Mouse (Mus musculus) intestine, postnatal 0 days (tissue): Measurements from ENCODE around the gene Gzmm. TPM values are rescaled to one million over a fixed set of nuclear protein-coding genes. Genes with fewer than 3 reads are reported as not detected.

Experiments used
- ATAC-seq: fragments of 200-750 bp; cut with Nextera tagmentation; 2 replicates; pipeline ENCODE4 v1.8.0; 2017; ENCODE audit warnings: mild to moderate bottlenecking, moderate TSS enrichment, moderate library complexity
- H3K27ac ChIP-seq: fragments of 300-500 bp; sonication (generic); 2 replicates; pipeline ENCODE4 v1.5.1; 2014; ENCODE audit warnings: mild to moderate bottlenecking, low read depth, low read length, moderate library complexity
- H3K27me3 ChIP-seq: fragments of 300-500 bp; sonication (generic); replicated peaks from 2 replicates; pipeline ENCODE4 v1.6.1; 2014; ENCODE audit warnings: low read length, mixed read lengths; ENCODE audit not compliant: control insufficient read depth, insufficient read depth
- H3K36me3 ChIP-seq: fragments of 300-500 bp; sonication (generic); 2 replicates; pipeline ENCODE4 v1.6.1; 2014; ENCODE audit warnings: mild to moderate bottlenecking, moderate library complexity; ENCODE audit not compliant: control insufficient read depth, insufficient read depth
- H3K4me1 ChIP-seq: fragments of 300-500 bp; sonication (generic); replicated peaks from 2 replicates; pipeline ENCODE4 v1.6.1; 2014; ENCODE audit warnings: antibody characterized with exemption, low read length, mixed read lengths; ENCODE audit not compliant: control insufficient read depth, insufficient read depth
- H3K4me2 ChIP-seq: fragments of 300-500 bp; sonication (generic); replicated peaks from 2 replicates; pipeline ENCODE4 v1.6.1; 2014; ENCODE audit warnings: low read depth, mild to moderate bottlenecking, moderate library complexity
- H3K4me3 ChIP-seq: fragments of 300-500 bp; sonication (generic); 2 replicates; pipeline ENCODE4 v1.5.1; 2014; ENCODE audit warnings: low read depth, low read length
- H3K9ac ChIP-seq: fragments of 300-500 bp; sonication (generic); 2 replicates; pipeline ENCODE4 v1.6.1; 2014; ENCODE audit warnings: mild to moderate bottlenecking, low read depth, low read length
- H3K9me3 ChIP-seq: fragments of 300-500 bp; sonication (generic); 2 replicates; pipeline ENCODE4 v1.6.1; 2016; ENCODE audit warnings: mixed run types; ENCODE audit not compliant: control insufficient read depth
- CTCF ChIP-seq: sonication (generic); IDR thresholded peaks from 2 replicates; pipeline ENCODE4 v1.5.1; 2016; ENCODE audit warnings: low read depth, mild to moderate bottlenecking, control low read depth, antibody characterized with exemption, moderate library complexity
- WGBS: fragments of 180-500 bp; shearing (Covaris S2); extraction: QIAGEN DNeasy Blood & Tissue Kit; methylation state at CpG from one replicate; pipeline ENCODE4 v1.1.7; 2014; 5-methylcytosine and 5-hydroxymethylcytosine counted together
- polyA plus RNA-seq: library from polyadenylated mRNA; unstranded; fragments of >200 nt; fragmentation: Nextera tagmentation; extraction: Ambion mirVana; gene quantifications from 2 replicates; pipeline ENCODE4 v1.2.1, GENCODE M21; 2015

Gene Gzmm
- polyA plus RNA-seq, 1 experiment from 2014 or later = 0.26 TPM

DNA sequence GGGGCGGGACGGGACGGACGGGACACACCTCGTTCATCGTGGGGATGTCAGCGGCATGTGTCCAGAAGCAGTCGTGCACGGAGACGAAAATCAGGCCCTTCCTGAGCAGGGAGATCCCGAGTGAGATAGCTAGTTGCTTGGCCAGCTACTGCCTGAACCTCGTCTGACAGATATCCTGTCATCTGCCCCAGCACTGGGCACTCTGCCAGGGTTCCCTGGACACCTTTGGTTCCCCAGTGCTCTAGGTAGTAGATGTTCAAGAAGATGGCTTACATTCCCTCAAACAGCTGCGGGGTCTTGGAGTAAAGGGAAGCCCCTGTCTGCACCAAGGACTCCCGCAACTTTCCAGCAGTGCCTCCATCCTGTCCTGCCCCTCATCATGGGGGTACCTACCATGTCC is 47.9 kb downstream of the Gzmm start:
- Histone ChIP-seq H3K27ac (no peak overlapping the region), H3K4me2 (no peak overlapping the region), H3K36me3 (peaks cover 76% of the 10 kb centered on the region), H3K9ac (no peak overlapping the region), H3K9me3 (no peaks in the 10 kb centered on the region), H3K4me3 (no peak overlapping the region), H3K4me1 (no peaks in the 10 kb centered on the region), H3K27me3 (no peaks in the 10 kb centered on the region)
- no peak for ATAC-seq
- no peak for TF ChIP-seq CTCF
- WGBS = 88% methylated on average over 10 of the region's 14 CpGs

DNA sequence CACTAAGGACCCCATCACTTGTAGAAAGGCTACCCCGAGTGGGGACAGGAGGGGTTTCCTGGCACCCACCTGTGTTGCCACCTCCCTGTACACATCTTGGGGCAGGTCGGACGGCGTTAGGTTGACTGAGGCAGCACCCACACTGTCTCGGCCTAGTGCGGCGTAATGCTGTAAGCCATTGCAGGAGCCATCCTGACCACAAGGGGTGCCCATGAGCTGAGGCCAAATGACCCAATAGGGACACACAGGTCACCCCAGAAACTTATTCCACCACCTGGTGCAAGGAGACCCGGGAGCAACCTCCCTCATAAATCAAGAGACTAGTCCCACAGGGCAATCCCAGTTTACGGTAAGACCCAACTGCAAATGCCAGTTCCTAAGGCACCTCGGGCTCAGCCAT is 49.4 kb downstream of the Gzmm start:
- peak; percentile 69 for TF ChIP-seq CTCF

GRCm38 (mm10) chr10:79739234-79739633 is 50.4 kb downstream of the Gzmm start:
- Histone ChIP-seq H3K9me3 (no peaks in the 10 kb centered on the region), H3K9ac (no peak overlapping the region)

More for the DNA sequence above, 49.4 kb downstream of the Gzmm start:
- Histone ChIP-seq H3K4me3 (no peak overlapping the region), H3K9me3 (no peaks in the 10 kb centered on the region), H3K4me1 (no peaks in the 10 kb centered on the region), H3K27ac (no peak overlapping the region), H3K9ac (no peak overlapping the region), H3K36me3 (peaks cover 91% of the 10 kb centered on the region), H3K4me2 (no peak overlapping the region), H3K27me3 (no peaks in the 10 kb centered on the region)
- 91% methylated on average over 10 of the region's 10 CpGs for WGBS
- ATAC-seq = no peak

GRCm38 (mm10) chr10:79740863-79741262 is 52.0 kb downstream of the Gzmm start:
- H3K36me3 ChIP-seq = peaks cover 85% of the 10 kb centered on the region
- ATAC-seq = no peak
- no peaks in the 10 kb centered on the region for H3K9me3 ChIP-seq

More at GRCm38 (mm10) chr10:79739234-79739633, 50.4 kb downstream of the Gzmm start:
- no peak overlapping the region for H3K4me2 ChIP-seq
- H3K27me3 ChIP-seq = no peaks in the 10 kb centered on the region
- TF ChIP-seq CTCF = no peak
- no peaks in the 10 kb centered on the region for H3K4me1 ChIP-seq
- H3K27ac ChIP-seq = peak overlapping the region; percentile 1; the same call in 1 of the 2 replicates
- no peak overlapping the region for H3K4me3 ChIP-seq
- ATAC-seq = no peak
- 97% methylated on average over 28 of the region's 28 CpGs for WGBS
- peaks cover 97% of the 10 kb centered on the region for H3K36me3 ChIP-seq

GRCm38 (mm10) chr10:79743161-79743560 is 54.3 kb downstream of the Gzmm start:
- no peak overlapping the region for H3K9ac ChIP-seq
- no peak overlapping the region for H3K27ac ChIP-seq
- WGBS = 93% methylated on average over 11 of the region's 11 CpGs
- peaks cover 4% of the 10 kb centered on the region; the same call in 1 of the 2 replicates for H3K4me1 ChIP-seq
- no peaks in the 10 kb centered on the region for H3K27me3 ChIP-seq
- ATAC-seq = no peak
- H3K36me3 ChIP-seq = peaks cover 62% of the 10 kb centered on the region
- H3K9me3 ChIP-seq = no peaks in the 10 kb centered on the region
- TF ChIP-seq CTCF = no peak
- no peak overlapping the region for H3K4me3 ChIP-seq
- no peak overlapping the region for H3K4me2 ChIP-seq

More at GRCm38 (mm10) chr10:79740863-79741262, 52.0 kb downstream of the Gzmm start:
- Histone ChIP-seq H3K4me3 (no peak overlapping the region), H3K4me2 (no peak overlapping the region), H3K4me1 (peaks cover 4% of the 10 kb centered on the region; the same call in 1 of the 2 replicates), H3K27ac (0 out of 2 replicates have a peak overlapping the region, but pooled peaks have one; percentile 28), H3K9ac (no peak overlapping the region), H3K27me3 (no peaks in the 10 kb centered on the region)
- TF ChIP-seq CTCF = peak; percentile 31; the same call in 1 of the 2 replicates
- WGBS = 81% methylated on average over 11 of the region's 11 CpGs

DNA sequence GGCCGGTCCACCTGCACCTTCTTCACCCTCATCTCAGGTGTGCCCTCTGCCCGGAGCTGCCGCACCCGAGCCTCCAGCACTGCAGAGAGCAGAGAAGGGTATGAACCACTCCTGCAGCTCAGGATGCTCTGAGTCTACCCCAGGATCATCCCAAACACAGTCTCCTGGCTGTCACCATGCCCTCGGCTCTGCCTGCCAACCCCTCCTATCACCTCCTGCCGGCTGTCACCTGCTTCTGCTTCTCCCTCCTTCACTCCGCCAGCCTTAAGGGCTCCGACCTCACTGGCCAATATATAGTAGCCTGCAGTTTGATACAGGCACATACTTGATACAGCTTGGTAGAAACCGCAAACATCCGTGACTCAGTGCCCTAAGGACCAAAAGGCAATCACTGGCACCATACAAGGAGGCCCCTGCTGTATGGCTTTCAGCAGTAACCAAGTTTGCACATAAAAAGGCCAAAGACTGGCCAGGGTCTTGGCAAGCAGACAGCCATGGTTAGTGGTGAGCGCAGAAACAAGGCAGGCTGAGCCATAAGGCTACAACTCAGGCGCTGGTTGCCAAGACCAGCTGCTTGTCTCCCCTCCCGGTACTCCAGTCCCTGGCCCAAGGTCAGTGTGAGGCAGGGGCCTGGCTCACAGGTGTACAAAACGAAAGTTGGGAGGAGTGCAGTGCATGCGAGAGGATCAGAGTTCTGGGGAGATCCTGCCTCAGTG is 55.0 kb downstream of the Gzmm start:
- no peak overlapping the region for H3K9ac ChIP-seq
- H3K4me1 ChIP-seq = peaks cover 4% of the 10 kb centered on the region; the same call in 1 of the 2 replicates
- no peak overlapping the region for H3K27ac ChIP-seq
- ATAC-seq = no peak
- WGBS = 95% methylated on average over 15 of the region's 15 CpGs
- no peaks in the 10 kb centered on the region for H3K9me3 ChIP-seq
- H3K27me3 ChIP-seq = no peaks in the 10 kb centered on the region
- H3K4me2 ChIP-seq = no peak overlapping the region
- no peak overlapping the region for H3K4me3 ChIP-seq
- peaks cover 55% of the 10 kb centered on the region for H3K36me3 ChIP-seq
- TF ChIP-seq CTCF = no peak

Other genes starting within 250 kb of the Gzmm start
- not detected in 2 replicates for gene Vmn2r83, start 220.3 kb upstream of the Gzmm start, polyA plus RNA-seq
- gene Plpp2, start 155.2 kb upstream of the Gzmm start, polyA plus RNA-seq = 141 TPM in 2 replicates
- gene Mier2, start 133.8 kb upstream of the Gzmm start, polyA plus RNA-seq = 15.6 and 16.2 TPM in 2 replicates
- gene Theg, start 101.7 kb upstream of the Gzmm start, polyA plus RNA-seq = not detected in 2 replicates
- 0.05 TPM in 2 replicates for gene C2cd4c, start 75.0 kb upstream of the Gzmm start, polyA plus RNA-seq
- 1.9 and 2.2 TPM in 2 replicates for gene Shc2, start 51.1 kb upstream of the Gzmm start, polyA plus RNA-seq
- gene Odf3l2, start 43.3 kb upstream of the Gzmm start, polyA plus RNA-seq = not detected in 2 replicates
- 15.6 and 16.9 TPM in 2 replicates for gene Madcam1, start 24.5 kb upstream of the Gzmm start, polyA plus RNA-seq
- 47.6 and 48.5 TPM in 2 replicates for gene Tpgs1, start 19.7 kb upstream of the Gzmm start, polyA plus RNA-seq
- gene Cdc34, start 6.8 kb upstream of the Gzmm start, polyA plus RNA-seq = 88.0 and 89.6 TPM in 2 replicates
- 888 and 937 TPM in 2 replicates for gene Bsg, start 15.5 kb downstream of the Gzmm start, polyA plus RNA-seq
- gene Hcn2, start 27.6 kb downstream of the Gzmm start, polyA plus RNA-seq = 0.38 and 0.43 TPM in 2 replicates
- gene Polrmt, start 57.6 kb downstream of the Gzmm start, polyA plus RNA-seq = 18.7 and 20.1 TPM in 2 replicates
- 0.13 TPM in 1 of 2 replicates, not detected in the other for gene Fgf22, start 66.1 kb downstream of the Gzmm start, polyA plus RNA-seq
- gene Rnf126, start 77.9 kb downstream of the Gzmm start, polyA plus RNA-seq = 41.2 and 43.5 TPM in 2 replicates
- 7.3 and 8.9 TPM in 2 replicates for gene Fstl3, start 88.3 kb downstream of the Gzmm start, polyA plus RNA-seq
- gene Prss57, start 101.9 kb downstream of the Gzmm start, polyA plus RNA-seq = 0.07 TPM in 1 of 2 replicates, not detected in the other
- 19.9 and 21.1 TPM in 2 replicates for gene Palm, start 104.6 kb downstream of the Gzmm start, polyA plus RNA-seq
- 254 and 255 TPM in 2 replicates for gene Misp, start 132.0 kb downstream of the Gzmm start, polyA plus RNA-seq
- 86.9 and 92.2 TPM in 2 replicates for gene Ptbp1, start 165.4 kb downstream of the Gzmm start, polyA plus RNA-seq
- 1.1 TPM in 2 replicates for gene Prtn3, start 185.5 kb downstream of the Gzmm start, polyA plus RNA-seq
- gene Plppr3, start 185.6 kb downstream of the Gzmm start, polyA plus RNA-seq = 6.2 and 7.2 TPM in 2 replicates
- not detected in 2 replicates for gene Elane, start 197.2 kb downstream of the Gzmm start, polyA plus RNA-seq
- gene Cfd, start 201.8 kb downstream of the Gzmm start, polyA plus RNA-seq = not detected in 2 replicates
- gene Med16, start 219.9 kb downstream of the Gzmm start, polyA plus RNA-seq = 17.0 and 17.8 TPM in 2 replicates
- gene Gm26602, start 221.8 kb downstream of the Gzmm start, polyA plus RNA-seq = 2.9 and 17.9 TPM in 2 replicates
- gene Kiss1r, start 228.0 kb downstream of the Gzmm start, polyA plus RNA-seq = 0.21 and 0.47 TPM in 2 replicates
- 62.0 and 62.8 TPM in 2 replicates for gene R3hdm4, start 232.2 kb downstream of the Gzmm start, polyA plus RNA-seq
- 8.7 and 13.2 TPM in 2 replicates for gene Arid3a, start 238.0 kb downstream of the Gzmm start, polyA plus RNA-seq